Mouse (Mus musculus) left cerebral cortex, postnatal 36 days (tissue): ENCODE results near the gene Cmip. TPM values are rescaled to one million over a fixed set of nuclear protein-coding genes. Genes with fewer than 3 reads are reported as not detected.

Experiments
- DNase-seq, 2 experiments: peaks; one replicate each; pipeline ENCODE4 v3.0.0; 2021 to 2022; ENCODE audit warnings: low spot score in 2 of 2, mixed read lengths in 1 of 2
- intact Hi-C: fragments of 180-260 bp; cut with DNase I; formaldehyde crosslinking; loops from one replicate; pipeline ENCODE4 v1.15.1; 2025
- total RNA-seq, 2 experiments: library from RNA; stranded (reverse); gene quantifications; 2 replicates each; pipeline ENCODE4 v1.2.3; 2021

The Cmip gene
- total RNA-seq, 2 experiments from 2014 or later, result 333 to 339 TPM

DNA sequence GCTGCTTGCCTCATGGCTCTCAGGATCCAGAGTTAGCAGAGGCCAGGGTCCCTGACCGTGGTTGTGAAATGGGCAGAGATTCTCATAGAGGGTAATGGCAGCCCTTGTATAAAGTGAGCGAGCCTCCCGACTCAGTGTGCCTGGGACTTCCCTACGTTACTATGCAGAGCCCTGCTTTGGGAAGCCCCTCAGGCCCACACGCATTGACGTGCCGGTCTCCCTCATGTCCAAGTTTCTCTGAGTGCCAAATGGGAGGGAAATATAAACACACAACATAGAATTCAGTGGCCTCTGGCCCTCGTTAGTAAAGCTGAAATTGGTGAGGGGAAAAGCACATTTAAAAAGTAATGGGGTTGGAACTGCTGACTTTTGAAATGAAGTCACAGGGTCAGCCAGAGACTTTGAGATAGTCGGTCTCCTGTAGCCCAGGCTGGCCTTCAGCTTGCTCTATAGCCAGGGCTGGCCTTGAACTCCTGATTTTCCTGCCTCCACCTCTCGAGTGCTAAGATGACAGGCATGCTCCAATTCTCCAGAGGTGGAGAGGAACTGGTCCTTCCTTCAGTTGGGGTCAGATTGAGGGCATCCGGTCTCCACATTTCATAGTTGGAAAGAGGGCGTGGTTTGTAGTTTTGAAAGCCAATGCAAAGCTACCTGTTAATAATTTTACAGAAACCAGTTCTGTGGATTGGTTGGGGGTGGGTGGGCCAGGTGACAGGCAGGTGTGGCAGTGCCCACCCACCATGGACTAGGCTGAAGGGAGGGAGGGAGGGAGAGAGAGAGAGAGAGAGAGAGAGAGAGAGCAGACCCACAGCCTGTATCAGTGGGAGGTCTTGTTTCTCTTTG lies 105.0 kb downstream of the Cmip start:
- intact Hi-C loops, result no loop called here
- DNase-seq, result no peak

DNA sequence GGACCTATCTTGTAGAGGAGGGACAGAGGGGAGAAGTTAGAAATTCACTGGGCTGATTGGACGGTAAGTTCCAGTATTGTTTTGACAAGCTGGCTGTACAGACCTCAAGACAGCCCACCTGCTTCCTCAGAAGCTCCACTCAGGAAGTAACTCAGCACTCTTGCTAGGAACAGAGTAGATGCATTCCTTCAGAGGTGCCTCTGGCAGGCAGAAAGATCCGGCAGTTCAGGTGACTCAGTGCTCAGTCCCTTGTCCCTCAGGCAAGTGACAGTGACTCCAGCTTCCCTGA lies 105.5 kb downstream of the Cmip start:
- intact Hi-C loops, result no loop called here
- no peak for DNase-seq

GRCm38 (mm10) chr8:117363291-117363690 lies 106.4 kb downstream of the Cmip start:
- intact Hi-C loops, result no loop called here
- no peak for DNase-seq

GRCm38 (mm10) chr8:117364374-117365160 lies 107.7 kb downstream of the Cmip start:
- no peak for DNase-seq
- intact Hi-C loops, result no loop called here

- intact Hi-C loops, result no loop called here
- peak in 1 of 2 experiments; percentile 41 for DNase-seq
Measured at GRCm38 (mm10) chr8:117366475-117366874, 109.6 kb downstream of the Cmip start.

- intact Hi-C loops, result no loop called here
- DNase-seq, result no peak
Measured at GRCm38 (mm10) chr8:117367441-117367840, 110.6 kb downstream of the Cmip start.

GRCm38 (mm10) chr8:117368781-117369180 lies 111.9 kb downstream of the Cmip start:
- no peak for DNase-seq
- intact Hi-C loops, result no loop called here

DNA sequence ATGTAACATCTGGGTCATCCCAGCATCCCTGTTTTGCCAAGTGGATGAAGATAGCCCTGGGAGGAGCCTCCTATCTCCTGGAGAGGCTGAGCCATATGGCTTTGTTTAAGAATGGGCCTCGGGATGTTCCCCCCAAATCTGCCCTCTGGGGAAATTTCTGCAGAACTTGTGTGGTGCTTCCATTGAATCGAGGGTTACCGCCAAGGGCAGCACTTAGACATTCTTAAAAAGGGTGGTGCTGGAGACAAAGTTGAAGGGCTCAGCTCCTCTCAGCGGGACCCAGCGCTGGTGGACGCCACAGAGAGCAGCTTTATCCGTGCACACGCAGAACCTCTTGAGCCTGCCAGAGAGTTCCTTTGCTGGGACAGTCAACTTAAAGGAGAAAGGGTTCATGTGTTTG lies 113.1 kb downstream of the Cmip start:
- intact Hi-C loops, result no loop called here
- DNase-seq, result no peak

DNA sequence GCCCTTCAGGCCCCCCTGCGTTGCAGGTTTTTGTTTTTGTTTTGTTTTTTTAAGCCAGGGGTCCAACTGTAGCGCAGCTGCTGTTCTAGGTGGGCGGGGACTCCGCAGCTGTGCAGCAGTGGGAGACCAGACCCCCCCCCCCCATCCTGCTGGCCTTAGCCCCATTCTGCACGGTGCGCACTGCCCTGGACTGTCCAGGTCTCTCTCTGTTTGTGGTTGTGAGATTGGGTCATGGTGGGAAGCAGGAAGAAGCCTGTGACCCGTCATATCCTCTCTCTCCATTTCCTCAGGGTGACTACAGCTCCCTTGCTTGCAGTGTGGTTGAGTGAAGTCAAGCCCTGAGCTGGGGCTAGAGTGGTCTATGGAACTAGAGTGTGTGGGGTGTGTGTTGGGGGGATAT lies 114.3 kb downstream of the Cmip start:
- intact Hi-C loops, result no loop called here
- no peak for DNase-seq

GRCm38 (mm10) chr8:117372070-117372469 lies 115.2 kb downstream of the Cmip start:
- intact Hi-C loops, result no loop called here
- DNase-seq, result peak; percentile 65 to 72

DNA sequence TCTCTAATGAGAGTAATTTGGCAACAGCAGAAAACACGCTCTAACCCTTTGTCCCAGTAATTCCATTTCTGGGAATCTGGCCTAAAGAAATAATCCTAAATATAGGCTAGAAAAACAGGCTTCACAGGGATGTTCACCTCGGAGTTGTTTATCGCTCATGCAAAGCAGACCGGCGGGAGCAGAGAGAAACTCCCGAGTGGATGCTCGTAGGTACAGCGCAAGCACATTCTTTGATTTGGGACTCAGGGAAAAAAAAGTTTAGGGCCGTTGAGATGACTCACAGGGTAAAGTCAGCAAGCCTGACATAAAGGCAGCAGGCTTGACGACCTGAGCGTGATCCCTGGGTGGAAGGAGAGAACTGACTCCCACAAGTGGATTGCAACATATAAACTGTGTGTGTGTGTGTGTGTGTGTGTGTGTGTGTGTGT lies 116.2 kb downstream of the Cmip start:
- DNase-seq, result no peak
- intact Hi-C loops, result no loop called here

- intact Hi-C loops, result no loop called here
- peak in 1 of 2 experiments; percentile 45 for DNase-seq
Measured at GRCm38 (mm10) chr8:117374087-117374486, 117.2 kb downstream of the Cmip start.

GRCm38 (mm10) chr8:117376997-117377396 lies 120.1 kb downstream of the Cmip start:
- intact Hi-C loops, result loop anchor here (5.0 kb wide), 1 partner anchor 120 kb away; the partner anchor contains the start of gene Cmip
- no peak for DNase-seq

DNA sequence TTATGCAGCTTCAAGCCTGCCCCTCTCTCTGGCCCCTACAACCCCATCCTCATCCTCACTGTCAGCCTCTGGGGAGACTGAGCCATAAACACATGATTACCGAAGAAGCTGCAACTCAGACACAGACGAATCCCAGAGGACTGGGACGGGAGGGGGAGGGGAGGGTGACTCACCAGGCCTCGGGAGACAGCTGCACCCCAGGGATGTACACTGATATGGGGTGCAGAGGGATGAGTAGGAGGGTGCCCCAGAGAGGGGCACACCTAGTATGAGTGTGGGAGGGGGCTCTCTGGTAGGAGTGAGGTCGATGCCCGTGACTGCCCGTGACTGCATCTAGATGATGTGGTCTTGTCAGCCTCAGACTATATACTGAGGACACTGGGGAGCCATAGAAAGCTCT lies 121.8 kb downstream of the Cmip start:
- intact Hi-C loops, result loop anchor here (2.0 to 5.0 kb wide), 2 partner anchors 121 to 154 kb away; partner anchors contain the start of gene Cmip
- DNase-seq, result no peak

- DNase-seq, result peak; percentile 79 to 86
- intact Hi-C loops, result loop anchor here (2.0 to 5.0 kb wide), 2 partner anchors 122 to 154 kb away; partner anchors contain the start of gene Cmip
Measured at GRCm38 (mm10) chr8:117379131-117379530, 122.3 kb downstream of the Cmip start.

DNA sequence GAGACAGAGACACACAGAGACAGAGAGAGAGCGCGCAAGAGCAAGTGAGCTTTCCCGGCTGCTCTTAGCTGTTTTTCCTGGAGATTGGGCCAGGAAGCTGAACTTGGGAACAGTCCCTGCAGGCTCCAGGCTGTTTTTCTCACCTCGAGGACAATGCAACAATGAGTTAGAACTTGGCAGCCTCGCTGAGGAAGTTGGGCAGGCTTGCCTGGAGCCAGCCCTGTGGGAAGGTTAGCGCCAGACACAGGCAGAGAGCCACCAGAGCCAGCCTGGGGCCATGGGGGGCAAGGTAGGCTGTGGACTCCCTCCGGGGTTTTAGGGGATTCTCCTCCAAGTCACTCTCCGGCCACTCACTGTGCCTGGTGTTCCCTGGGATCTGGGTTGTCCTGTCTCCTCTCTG lies 123.9 kb downstream of the Cmip start:
- DNase-seq, result peak; percentile 52 to 68
- intact Hi-C loops, result loop anchor here (5.0 kb wide), 1 partner anchor 42 kb away; no protein-coding TSS in a partner anchor

GRCm38 (mm10) chr8:117386142-117386541 lies 129.3 kb downstream of the Cmip start:
- intact Hi-C loops, result loop anchor here (5.0 kb wide), 1 partner anchor 81 kb away; no protein-coding TSS in a partner anchor
- DNase-seq, result no peak

GRCm38 (mm10) chr8:117387642-117388041 lies 130.8 kb downstream of the Cmip start:
- no peak for DNase-seq
- intact Hi-C loops, result loop anchor here (5.0 kb wide), 1 partner anchor 80 kb away; no protein-coding TSS in a partner anchor

DNA sequence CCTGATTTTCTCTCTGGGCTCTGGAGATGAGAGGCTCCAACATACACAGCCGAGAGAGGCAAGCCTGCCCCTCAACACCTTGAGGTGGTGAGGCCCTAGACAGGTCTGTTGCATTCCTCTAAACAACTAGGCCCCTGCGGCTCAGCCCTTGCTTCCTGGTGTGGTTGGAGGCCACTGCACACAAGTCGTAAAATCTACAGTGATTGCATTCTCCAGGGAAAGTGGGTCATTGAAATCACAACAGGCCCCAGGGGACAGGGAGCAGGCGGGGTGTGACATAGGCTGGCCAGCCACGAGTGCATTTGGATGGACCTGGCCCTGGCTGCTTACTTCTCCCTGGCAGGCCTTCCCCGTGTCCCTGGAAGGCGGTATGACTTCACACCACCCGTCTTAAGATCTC lies 131.5 kb downstream of the Cmip start:
- intact Hi-C loops, result loop anchor here (5.0 kb wide), 1 partner anchor 79 kb away; no protein-coding TSS in a partner anchor
- no peak for DNase-seq

- intact Hi-C loops, result no loop called here
- DNase-seq, result no peak
Measured at GRCm38 (mm10) chr8:117393853-117394252, 137.0 kb downstream of the Cmip start.
